Mouse (Mus musculus) left cerebral cortex, adult 8-10 months (tissue): ENCODE data around the gene Gm3285. TPM values are rescaled to one million over a fixed set of nuclear protein-coding genes. Genes with fewer than 3 reads are reported as not detected.

Source experiments
- DNase-seq, 2 experiments: peaks; one replicate each; pipeline ENCODE4 v3.0.0; 2022; ENCODE audit warnings: low spot score in 2 of 2
- total RNA-seq, 4 experiments: library from RNA; stranded (reverse); gene quantifications; 2 replicates each; pipeline ENCODE4 v1.2.4; 2022

Gene Gm3285
- not detected for total RNA-seq

- DNase-seq = no peak
Observed at GRCm38 (mm10) chr10:77861675-77862074, at the start of gene Gm3285. TSS of gene Gm3285 (plus strand) at chr10:77861975.

GRCm38 (mm10) chr10:77814382-77814781, 47.4 kb upstream of the Gm3285 start, which contains the start of gene Gm2696:
TSS of gene Gm2696 (plus strand) at chr10:77814682.
- no peak for DNase-seq

- no peak for DNase-seq
Observed at GRCm38 (mm10) chr10:77815514-77815913, 46.3 kb upstream of the Gm3285 start.

- DNase-seq = no peak
Observed at GRCm38 (mm10) chr10:77818523-77818922, 43.3 kb upstream of the Gm3285 start.

- no peak for DNase-seq
Observed at GRCm38 (mm10) chr10:77819203-77819602, 42.6 kb upstream of the Gm3285 start.

- no peak for DNase-seq
Observed at GRCm38 (mm10) chr10:77826951-77827350, 34.8 kb upstream of the Gm3285 start, which contains the start of gene Krtap10-4. TSS of gene Krtap10-4 (minus strand) at chr10:77827095.

- DNase-seq = peak; percentile 5 to 43
Observed at GRCm38 (mm10) chr10:77835647-77836046, 26.1 kb upstream of the Gm3285 start, which contains the start of gene Krtap10-10. TSS of gene Krtap10-10 (plus strand) at chr10:77835947.

- DNase-seq = no peak
Observed at GRCm38 (mm10) chr10:77839006-77839405, 22.8 kb upstream of the Gm3285 start.

GRCm38 (mm10) chr10:77846503-77846902, 15.3 kb upstream of the Gm3285 start, which contains the start of gene Gm36176:
TSS of gene Gm36176 (plus strand) at chr10:77846803.
- no peak for DNase-seq

- DNase-seq = no peak
Observed at GRCm38 (mm10) chr10:77846961-77847360, 14.8 kb upstream of the Gm3285 start.

GRCm38 (mm10) chr10:77847538-77847937, 14.2 kb upstream of the Gm3285 start:
- DNase-seq = no peak

GRCm38 (mm10) chr10:77852559-77852958, 9.2 kb upstream of the Gm3285 start, which contains the start of gene Gm10318:
TSS of gene Gm10318 (plus strand) at chr10:77852859.
- DNase-seq = no peak

GRCm38 (mm10) chr10:77864067-77864761, 2.4 kb downstream of the Gm3285 start:
- no peak for DNase-seq

GRCm38 (mm10) chr10:77864762-77865143, 3.0 kb downstream of the Gm3285 start:
- DNase-seq = no peak

- DNase-seq = no peak
Observed at GRCm38 (mm10) chr10:77867546-77867945, 5.8 kb downstream of the Gm3285 start.

- DNase-seq = no peak
Observed at GRCm38 (mm10) chr10:77869651-77870050, 7.9 kb downstream of the Gm3285 start.

GRCm38 (mm10) chr10:77878985-77879384, 17.2 kb downstream of the Gm3285 start:
- DNase-seq = no peak

- DNase-seq = no peak
Observed at GRCm38 (mm10) chr10:77880305-77880704, 18.5 kb downstream of the Gm3285 start.

GRCm38 (mm10) chr10:77882553-77882952, 20.8 kb downstream of the Gm3285 start:
- DNase-seq = no peak

GRCm38 (mm10) chr10:77886007-77886747, 24.4 kb downstream of the Gm3285 start:
- no peak for DNase-seq

GRCm38 (mm10) chr10:77890987-77891565, 29.3 kb downstream of the Gm3285 start:
- no peak for DNase-seq

GRCm38 (mm10) chr10:77895562-77895961, 33.8 kb downstream of the Gm3285 start:
- no peak for DNase-seq
